Mouse (Mus musculus) left cerebral cortex, postnatal 25 days (tissue): ENCODE data around the gene Rsph4a. TPM values are rescaled to one million over a fixed set of nuclear protein-coding genes. Genes with fewer than 3 reads are reported as not detected.
A peak's percentile ranks its signal among the peaks of the same experiment; 100 is the strongest.
"Not testable (repeated sequence)": the region's sequence is repeated elsewhere in the genome, so short reads cannot be mapped to it uniquely, and the experiment has no call there.

Source experiments
- DNase-seq, 2 experiments: peaks; one replicate each; pipeline ENCODE4 v3.0.0; 2022; ENCODE audit warnings: low spot score in 2 of 2, mixed read lengths in 1 of 2
- intact Hi-C: fragments of 180-260 bp; cut with DNase I; formaldehyde crosslinking; loops from one replicate; pipeline ENCODE4 v1.15.1; 2025
- total RNA-seq, 2 experiments: library from RNA; stranded (reverse); gene quantifications; 2 replicates each; pipeline ENCODE4 v1.2.3; 2021

The Rsph4a gene
- 1 to 10 TPM; 3.1 to 3.6 TPM for total RNA-seq

GRCm38 (mm10) chr10:33904530-33905481, at the start of gene Rsph4a:
Rsph4a (plus strand) TSS chr10:33905111.
- DNase-seq, result peak; percentile 60 to 71
- intact Hi-C loops, result no loop called here

DNA sequence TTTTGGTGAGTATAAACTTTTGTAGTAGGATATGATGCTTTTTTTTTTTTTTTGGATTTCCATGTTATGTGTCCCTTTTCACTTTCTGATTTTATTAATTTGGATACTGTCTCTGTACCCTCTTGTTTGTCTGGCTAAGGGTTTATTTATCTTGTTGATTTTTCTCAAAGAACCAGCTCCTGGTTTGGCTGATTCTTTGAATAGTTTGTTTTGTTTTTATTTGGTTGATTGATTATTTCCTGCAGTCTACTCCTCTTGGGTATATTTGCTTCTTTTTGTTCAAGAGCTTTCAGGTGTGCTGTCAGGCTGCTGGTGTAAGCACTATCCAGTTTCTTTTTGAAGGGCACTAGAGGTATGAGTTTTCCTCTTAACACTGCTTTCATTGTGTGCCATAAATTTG, 47.5 kb upstream of the Rsph4a start, which contains the start of gene Sult3a1:
Sult3a1 (plus strand) TSS at position 301 of the 400 bp plus-strand sequence.
- intact Hi-C loops, result no loop called here
- DNase-seq, result no peak

DNA sequence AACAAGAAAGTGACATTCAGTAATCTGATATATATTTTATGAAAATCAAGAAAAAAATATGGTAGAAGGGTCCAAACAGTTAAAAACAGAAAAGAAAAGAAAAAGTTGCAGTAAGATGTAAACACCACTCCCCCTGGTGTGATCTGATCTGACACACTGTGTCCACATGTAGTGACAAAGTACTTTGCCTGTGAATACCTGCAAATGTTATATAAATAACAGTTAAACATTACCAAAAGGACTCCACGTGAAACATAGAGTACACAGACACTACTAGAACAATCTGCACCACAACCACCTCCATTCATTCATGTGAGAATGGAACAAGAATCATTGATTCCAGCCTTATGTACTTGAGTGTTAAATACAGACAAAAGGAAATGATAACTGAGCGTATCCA, 38.9 kb upstream of the Rsph4a start:
- DNase-seq, result no peak
- intact Hi-C loops, result no loop called here

DNA sequence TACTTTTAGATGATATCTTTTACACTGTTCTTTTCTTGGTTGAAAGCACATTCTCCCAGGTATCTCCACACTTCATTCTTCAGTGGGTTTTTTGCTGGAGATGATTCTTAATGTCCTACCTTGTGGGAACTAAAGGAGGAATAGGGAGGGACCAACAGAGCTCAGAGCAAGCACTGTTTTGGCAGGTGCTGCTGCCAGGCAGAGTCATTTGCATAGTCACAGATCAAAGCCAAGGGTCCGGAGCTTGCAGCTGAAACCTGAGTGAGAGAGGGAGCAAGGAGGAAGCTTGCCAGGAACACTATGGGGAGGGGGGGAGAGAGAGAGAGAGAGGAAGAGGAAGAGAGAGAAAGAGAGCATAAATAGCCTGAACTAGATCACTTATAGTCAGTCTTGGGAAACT, 34.5 kb upstream of the Rsph4a start:
- intact Hi-C loops, result loop anchor here (1.0 kb wide), 1 partner anchor 342 kb away; no protein-coding TSS in a partner anchor
- no peak for DNase-seq

- intact Hi-C loops, result no loop called here
- DNase-seq, result no peak
Observed at GRCm38 (mm10) chr10:33872672-33873398, 32.1 kb upstream of the Rsph4a start.

DNA sequence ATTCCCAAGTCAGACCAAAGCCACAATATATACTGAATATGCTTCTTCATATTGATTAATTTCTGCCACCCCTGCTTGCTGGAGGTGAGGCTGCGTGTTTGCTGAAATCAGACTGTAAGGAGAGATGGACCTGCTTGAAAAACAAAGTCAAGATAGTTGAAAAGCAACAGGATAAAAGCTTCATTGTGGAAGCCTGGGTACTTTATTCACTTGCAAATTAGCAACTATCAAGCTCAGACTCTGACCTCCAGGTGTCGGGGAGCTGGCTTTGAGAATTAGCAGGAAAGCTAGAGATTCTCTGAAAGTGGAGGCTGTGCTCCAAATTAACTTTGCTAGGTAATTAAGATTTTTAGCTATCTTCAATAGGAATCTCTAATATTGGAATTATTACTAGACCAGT, 22.5 kb upstream of the Rsph4a start:
- intact Hi-C loops, DNase-seq: not testable (repeated sequence)

- intact Hi-C loops, DNase-seq: not testable (repeated sequence)
Observed at GRCm38 (mm10) chr10:33901520-33901919, 3.4 kb upstream of the Rsph4a start.

DNA sequence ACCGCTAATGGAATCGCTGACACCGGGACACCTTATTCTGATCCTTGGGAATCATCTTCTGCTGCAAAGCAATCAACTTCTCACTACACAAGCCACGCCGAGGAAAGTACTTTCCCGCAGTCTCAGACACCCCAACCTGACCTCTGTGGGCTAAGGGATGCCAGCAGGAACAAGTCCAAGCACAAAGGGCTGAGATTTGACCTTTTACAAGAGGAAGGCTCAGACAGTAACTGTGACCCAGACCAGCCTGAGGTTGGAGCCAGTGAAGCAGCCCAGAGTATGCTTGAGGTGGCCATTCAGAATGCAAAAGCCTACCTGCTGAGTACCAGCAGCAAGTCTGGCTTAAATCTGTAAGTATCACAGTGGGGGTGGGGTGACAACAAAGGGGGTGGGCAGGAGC, 578 bp downstream of the Rsph4a start:
- intact Hi-C loops, result no loop called here
- DNase-seq, result no peak

- no peak for DNase-seq
- intact Hi-C loops, result no loop called here
Observed at GRCm38 (mm10) chr10:33940702-33941101, 35.8 kb downstream of the Rsph4a start.

DNA sequence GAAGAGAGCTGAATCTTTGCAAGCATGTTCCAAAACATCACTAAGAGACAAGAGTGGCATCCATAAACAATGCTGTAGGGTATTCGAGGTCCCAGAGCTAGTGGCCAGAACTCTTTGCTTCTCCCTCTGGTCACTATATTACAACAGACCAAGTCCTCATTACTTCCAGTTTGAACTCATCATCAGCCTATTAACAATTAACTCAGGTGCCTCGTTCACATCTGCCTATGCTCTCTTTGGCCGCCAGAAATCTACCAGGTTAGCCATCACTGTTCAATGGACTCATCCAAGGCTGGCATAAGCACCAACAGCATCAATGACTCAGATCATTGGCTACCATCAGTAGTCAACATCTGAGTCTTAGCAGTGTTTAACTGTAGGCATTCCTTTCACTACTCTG, 40.5 kb downstream of the Rsph4a start:
- no peak for DNase-seq
- intact Hi-C loops, result no loop called here

DNA sequence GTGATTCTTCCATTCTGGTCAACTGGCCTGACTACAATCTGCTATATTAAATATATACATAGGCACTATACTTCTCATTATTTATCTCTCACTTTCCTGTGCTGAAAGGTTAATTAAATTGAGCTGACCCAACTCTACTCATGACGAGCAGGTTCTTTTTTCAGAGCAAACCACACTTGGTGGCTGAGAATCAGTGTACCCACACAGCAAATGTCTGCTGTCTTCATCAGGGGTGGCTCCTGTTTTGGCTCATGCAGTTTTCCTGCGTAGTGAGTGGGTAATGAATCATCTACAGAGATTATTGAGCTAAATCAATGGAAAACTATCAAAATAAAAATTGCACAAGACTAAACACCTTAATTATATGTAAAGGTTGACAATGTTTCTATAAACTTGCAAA, 41.4 kb downstream of the Rsph4a start:
- peak; percentile 16 to 70 for DNase-seq

GRCm38 (mm10) chr10:33950803-33951583, 46.1 kb downstream of the Rsph4a start, which contains the start of gene Zup1:
Zup1 (minus strand) TSS chr10:33951269.
- peak; percentile 83 to 93 for DNase-seq
- intact Hi-C loops, result no loop called here

More for the DNA sequence above, 41.4 kb downstream of the Rsph4a start:
- intact Hi-C loops, result no loop called here

GRCm38 (mm10) chr10:33952509-33952908, 47.6 kb downstream of the Rsph4a start:
- intact Hi-C loops, result no loop called here
- DNase-seq, result no peak

Other genes starting within 250 kb of the Rsph4a start
- gene Sult3a2, start 118.4 kb upstream of the Rsph4a start, total RNA-seq, result 1 to 10 TPM; 1.3 to 1.4 TPM
- gene Sult3a1, start 47.4 kb upstream of the Rsph4a start, total RNA-seq, result not detected
- 10 to 100 TPM; 14.9 to 18.5 TPM for gene Zup1, start 46.2 kb downstream of the Rsph4a start, total RNA-seq
- 100 to 1,000 TPM in 1 of 2 experiments, 10 to 100 TPM in 1; 89.7 to 101 TPM for gene Rwdd1, start 114.5 kb downstream of the Rsph4a start, total RNA-seq
- under 1 TPM; 0.27 to 0.55 TPM for gene Trappc3l, start 132.5 kb downstream of the Rsph4a start, total RNA-seq
- not detected for gene Calhm4, start 139.2 kb downstream of the Rsph4a start, total RNA-seq
- 1 to 10 TPM; 2.2 to 2.9 TPM for gene Calhm5, start 191.4 kb downstream of the Rsph4a start, total RNA-seq
- under 1 TPM; 0.55 to 0.62 TPM for gene Calhm6, start 222.9 kb downstream of the Rsph4a start, total RNA-seq